Comparison of ENCODE assay signal across 8 mouse cellular contexts in the genomic region with DNA sequence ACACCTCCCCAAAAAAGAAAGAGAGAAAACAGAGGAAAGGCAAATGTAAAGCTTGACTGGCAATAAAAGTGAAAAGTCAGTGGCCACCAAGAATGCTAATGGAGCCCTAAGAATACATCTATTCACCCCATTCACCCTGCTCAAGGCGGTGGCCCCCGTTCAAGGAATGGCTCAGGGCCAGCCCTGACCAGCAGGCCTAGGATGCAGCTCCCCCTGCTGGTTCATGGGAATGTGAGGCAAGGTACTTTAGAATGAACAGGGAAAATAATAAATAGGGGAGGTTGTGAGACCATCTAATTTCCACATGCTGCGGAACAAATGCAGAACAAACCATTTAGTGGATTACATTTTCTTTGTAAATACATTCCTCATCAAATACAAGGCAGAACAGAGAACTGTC. TPM values are rescaled to one million over a fixed set of nuclear protein-coding genes. Genes with fewer than 3 reads are reported as not detected.
DNase-seq lines count a peak whose midpoint lies in the region; ATAC-seq and TF ChIP-seq lines count a peak whose summit lies in the region.

No protein-coding gene starts in this region.

- H3K27me3 ChIP-seq in forebrain, embryonic 13.5 days: no peaks in the 10 kb centered on the region
- no peaks in the 10 kb centered on the region for H3K27me3 ChIP-seq in forebrain, embryonic 10.5 days (ENCODE audit: poor library complexity, severe bottlenecking)
- no peaks in the 10 kb centered on the region for H3K27me3 ChIP-seq in MEL (ENCODE audit: control insufficient read depth in 1 of 2, insufficient read depth in 2 of 2, low read length in 2 of 2)
- no peaks in the 10 kb centered on the region for H3K27me3 ChIP-seq in heart, postnatal 0 days (ENCODE audit: control insufficient read depth, insufficient read depth, low read length)
- no peaks in the 10 kb centered on the region for H3K27me3 ChIP-seq in splenic B cell, adult 2 months (ENCODE audit: control insufficient read depth, insufficient read depth, low read length, poor library complexity, severe bottlenecking)

- no peak overlapping the region for H3K4me2 ChIP-seq in forebrain, embryonic 13.5 days
- no peak overlapping the region for H3K4me2 ChIP-seq in heart, postnatal 0 days (ENCODE audit: low read depth, low read length)

- ATAC-seq in forebrain, embryonic 13.5 days: peak; percentile 50; the same call in 1 of the 2 replicates
- no peak for ATAC-seq in heart, postnatal 0 days (ENCODE audit: insufficient read depth, low read depth)

- H3K4me3 ChIP-seq in forebrain, embryonic 13.5 days: no peak overlapping the region
- no peak overlapping the region for H3K4me3 ChIP-seq in forebrain, embryonic 10.5 days
- H3K4me3 ChIP-seq in MEL (ENCODE audit: control insufficient read depth in 1 of 2, insufficient read depth in 1 of 2, low read depth in 2 of 2, low read length in 2 of 2): no peak overlapping the region
- no peak overlapping the region for H3K4me3 ChIP-seq in heart, postnatal 0 days (ENCODE audit: low read depth, low read length)
- H3K4me3 ChIP-seq in layer of hippocampus, adult 2 months: no peak overlapping the region

- TF ChIP-seq RAD21 in MEL (IDR thresholded peaks at IDR 0.05; ENCODE audit: low read depth, low read length): peak; percentile 63

- H3K27ac ChIP-seq in forebrain, embryonic 13.5 days: no peak overlapping the region
- H3K27ac ChIP-seq in forebrain, embryonic 10.5 days: no peak overlapping the region
- H3K27ac ChIP-seq in MEL (ENCODE audit: control insufficient read depth, low read depth, low read length): no peak overlapping the region
- peak overlapping the region; percentile 52; the same call in 1 of the 2 replicates for H3K27ac ChIP-seq in heart, postnatal 0 days (ENCODE audit: low read depth)
- no peak overlapping the region for H3K27ac ChIP-seq in layer of hippocampus, adult 2 months

- no peak overlapping the region for H3K9ac ChIP-seq in forebrain, embryonic 13.5 days
- no peak overlapping the region for H3K9ac ChIP-seq in MEL (ENCODE audit: control insufficient read depth, low read depth, low read length, poor library complexity, severe bottlenecking)
- no peak overlapping the region for H3K9ac ChIP-seq in heart, postnatal 0 days (replicated peaks; ENCODE audit: low read depth, low read length)

- no peak for DNase-seq in forebrain, embryonic 10.5 days (ENCODE audit: extremely low spot score, low spot score)
- peak; percentile 49 for DNase-seq in MEL (ENCODE audit: low read depth, low spot score)
- peak; percentile 64 to 69 for DNase-seq in cerebellum, postnatal 36 days
- peak; percentile 30 for DNase-seq in heart, postnatal 0 days (ENCODE audit: low spot score)
- peak; percentile 45 to 72 for DNase-seq in layer of hippocampus, adult 2 months (ENCODE audit: low spot score in 2 of 2)
- peak; percentile 60 to 70 for DNase-seq in lung, postnatal 4 days
- DNase-seq in splenic B cell, adult 2 months (ENCODE audit: low read depth, low spot score): peak; percentile 58

- no peaks in the 10 kb centered on the region for H3K9me3 ChIP-seq in forebrain, embryonic 13.5 days (replicated peaks)
- no peaks in the 10 kb centered on the region for H3K9me3 ChIP-seq in forebrain, embryonic 10.5 days
- no peaks in the 10 kb centered on the region for H3K9me3 ChIP-seq in MEL (replicated peaks; ENCODE audit: insufficient read depth, low read length)
- no peaks in the 10 kb centered on the region for H3K9me3 ChIP-seq in heart, postnatal 0 days (replicated peaks; ENCODE audit: control insufficient read depth, low read length)

- no peak for TF ChIP-seq POLR2A in MEL (IDR thresholded peaks at IDR 0.05; ENCODE audit: control insufficient read depth in 1 of 2, insufficient read depth in 1 of 2, low read depth in 1 of 2, low read length in 2 of 2, poor library complexity in 1 of 2)

- peak; percentile 66 to 78 (median 75) for TF ChIP-seq CTCF in MEL (IDR thresholded peaks at IDR 0.05 in 2 of 3, conservative IDR thresholded peaks at IDR 0.05 in 1 of 3; ENCODE audit: control insufficient read depth in 1 of 3, insufficient read depth in 1 of 3, low read depth in 2 of 3, low read length in 3 of 3, poor library complexity in 1 of 3, severe bottlenecking in 1 of 3)
- peak; percentile 89 for TF ChIP-seq CTCF in heart, postnatal 0 days (IDR thresholded peaks at IDR 0.05; ENCODE audit: low read depth)
- peak; percentile 93 for TF ChIP-seq CTCF in layer of hippocampus, adult 2 months (conservative IDR thresholded peaks at IDR 0.05)

- WGBS in forebrain, embryonic 13.5 days: 23% methylated on average over 3 of the region's 3 CpGs
- WGBS in forebrain, embryonic 10.5 days: 63% methylated on average over 3 of the region's 3 CpGs
- WGBS in heart, postnatal 0 days: 30% methylated on average over 3 of the region's 3 CpGs

- no peaks in the 10 kb centered on the region for H3K79me2 ChIP-seq in MEL (ENCODE audit: control insufficient read depth, insufficient read depth, low read length, poor library complexity)

- H3K4me1 ChIP-seq in forebrain, embryonic 13.5 days: no peaks in the 10 kb centered on the region
- 0 out of 2 replicates have a peak, but pooled peaks cover 2% of the 10 kb centered on the region for H3K4me1 ChIP-seq in forebrain, embryonic 10.5 days
- no peaks in the 10 kb centered on the region for H3K4me1 ChIP-seq in MEL (ENCODE audit: control insufficient read depth in 1 of 2, insufficient read depth in 2 of 2, low read length in 2 of 2)
- peaks cover 16% of the 10 kb centered on the region for H3K4me1 ChIP-seq in heart, postnatal 0 days (ENCODE audit: control insufficient read depth, insufficient read depth)

- peaks cover 98% of the 10 kb centered on the region for H3K36me3 ChIP-seq in forebrain, embryonic 13.5 days (ENCODE audit: poor library complexity, severe bottlenecking)
- peaks cover 99% of the 10 kb centered on the region for H3K36me3 ChIP-seq in forebrain, embryonic 10.5 days (replicated peaks)
- peaks cover 0 to 39% of the 10 kb centered on the region in 2 experiments; a peak in 2 of 4 replicates for H3K36me3 ChIP-seq in MEL (ENCODE audit: control insufficient read depth in 1 of 2, insufficient read depth in 2 of 2, low read length in 2 of 2)
- peaks cover 74% of the 10 kb centered on the region for H3K36me3 ChIP-seq in heart, postnatal 0 days (replicated peaks; ENCODE audit: control insufficient read depth, insufficient read depth, low read length)
- H3K36me3 ChIP-seq in splenic B cell, adult 2 months (ENCODE audit: control insufficient read depth, insufficient read depth, low read length, poor library complexity, severe bottlenecking): peaks cover 46% of the 10 kb centered on the region

- TF ChIP-seq EP300 in MEL (IDR thresholded peaks at IDR 0.05; ENCODE audit: low read depth in 1 of 2, low read length in 2 of 2): no peak
- TF ChIP-seq EP300 in heart, postnatal 0 days (IDR thresholded peaks at IDR 0.05; ENCODE audit: low read depth): no peak

TF ChIP-seq in MEL, 35 proteins besides CTCF, POLR2A, EP300 and RAD21:
- TF ChIP-seq USF2 (IDR thresholded peaks at IDR 0.05; ENCODE audit: borderline replicate concordance in 1 of 2, insufficient read depth in 1 of 2, low read depth in 1 of 2, low read length in 2 of 2): no peak
- TF ChIP-seq GABPA (IDR thresholded peaks at IDR 0.05; ENCODE audit: low read depth, low read length): no peak
- no peak for TF ChIP-seq BHLHE40 (IDR thresholded peaks at IDR 0.05; ENCODE audit: borderline replicate concordance, low read depth, low read length)
- no peak for TF ChIP-seq HCFC1 (IDR thresholded peaks at IDR 0.05; ENCODE audit: low read depth, low read length)
- no peak for TF ChIP-seq ZKSCAN1 (IDR thresholded peaks at IDR 0.05; ENCODE audit: low read depth, low read length)
- TF ChIP-seq SMC3 (IDR thresholded peaks at IDR 0.05; ENCODE audit: low read depth, low read length): peak; percentile 76
- TF ChIP-seq E2F4 (IDR thresholded peaks at IDR 0.05; ENCODE audit: borderline replicate concordance, low read depth, low read length): no peak
- no peak for TF ChIP-seq MYB (IDR thresholded peaks at IDR 0.05; ENCODE audit: low read depth, low read length)
- no peak for TF ChIP-seq MAX (IDR thresholded peaks at IDR 0.05; ENCODE audit: low read length)
- no peak for TF ChIP-seq ETS1 (IDR thresholded peaks at IDR 0.05; ENCODE audit: low read depth, low read length)
- no peak for TF ChIP-seq MAFK (IDR thresholded peaks at IDR 0.05; ENCODE audit: borderline replicate concordance, low read depth, low read length)
- no peak for TF ChIP-seq POLR2AphosphoS5 (IDR thresholded peaks at IDR 0.05; ENCODE audit: borderline replicate concordance, low read depth, low read length)
- TF ChIP-seq POLR2AphosphoS2 (IDR thresholded peaks at IDR 0.05; ENCODE audit: low read length): no peak
- TF ChIP-seq CHD2 (IDR thresholded peaks at IDR 0.05; ENCODE audit: low read length): no peak
- no peak for TF ChIP-seq MEF2A (IDR thresholded peaks at IDR 0.05; ENCODE audit: extremely low read depth, insufficient replicate concordance, low read depth, low read length, poor library complexity, severe bottlenecking)
- TF ChIP-seq KAT2A (conservative IDR thresholded peaks at IDR 0.05; ENCODE audit: low read depth, low read length): no peak
- peak; percentile 56 for TF ChIP-seq ZC3H11A (IDR thresholded peaks at IDR 0.05; ENCODE audit: low read depth, low read length)

RNA-seq across cellular contexts. Expression of a gene that starts 20.4 kb away (rescaled TPM):
- 0.08 and 0.10 TPM in 2 replicates for polyA plus RNA-seq in forebrain, embryonic 13.5 days (2015; fragmentation: Nextera tagmentation; extraction: Ambion mirVana)
- 0.09 and 0.20 TPM in 2 replicates for polyA plus RNA-seq in forebrain, embryonic 10.5 days (2016; fragmentation: Nextera tagmentation; extraction: Ambion mirVana)
- 0.07 and 0.08 TPM in 2 replicates for total RNA-seq in MEL (2012; rRNA removed)
- polyA plus RNA-seq in MEL (2012; ENCODE audit: insufficient read depth in 1 of 2, insufficient read length in 2 of 2, low read depth in 1 of 2, low replicate concordance in 2 of 2, missing spikeins in 1 of 2): not detected
- 3.4 TPM in 1 of 2 replicates, not detected in the other for total RNA-seq in heart, postnatal 0 days (2014; rRNA removed; ENCODE audit: low replicate concordance)
- polyA plus RNA-seq in heart, postnatal 0 days (2015; fragmentation: Nextera tagmentation; extraction: Ambion mirVana): 0.12 and 0.18 TPM in 2 replicates
- total RNA-seq in layer of hippocampus, adult 2 months (2021): under 1 TPM; 0.42 to 0.44 TPM

RNA-seq across cellular contexts. Expression of a gene that starts 43.1 kb away (rescaled TPM):
- polyA plus RNA-seq in forebrain, embryonic 13.5 days (2015; fragmentation: Nextera tagmentation; extraction: Ambion mirVana): 7.7 and 9.7 TPM in 2 replicates
- polyA plus RNA-seq in forebrain, embryonic 10.5 days (2016; fragmentation: Nextera tagmentation; extraction: Ambion mirVana): 24.4 and 25.7 TPM in 2 replicates
- total RNA-seq in MEL (2012; rRNA removed): 0.07 and 0.08 TPM in 2 replicates
- under 1 TPM in 1 of 2 experiments, not detected in 1; 0.50 TPM for polyA plus RNA-seq in MEL (2012; ENCODE audit: insufficient read depth in 1 of 2, insufficient read length in 2 of 2, low read depth in 1 of 2, low replicate concordance in 2 of 2, missing spikeins in 1 of 2)
- total RNA-seq in heart, postnatal 0 days (2014; rRNA removed; ENCODE audit: low replicate concordance): 36.8 and 53.6 TPM in 2 replicates
- 3.7 TPM in 2 replicates for polyA plus RNA-seq in heart, postnatal 0 days (2015; fragmentation: Nextera tagmentation; extraction: Ambion mirVana)
- total RNA-seq in layer of hippocampus, adult 2 months (2021): 1 to 10 TPM; 7.2 to 7.7 TPM
